Mouse (Mus musculus) hindbrain, embryonic 12.5 days (tissue): ENCODE results near the gene Wfdc21. TPM values are rescaled to one million over a fixed set of nuclear protein-coding genes. Genes with fewer than 3 reads are reported as not detected.

Source experiments
- ATAC-seq: fragments of 200-750 bp; cut with Nextera tagmentation; 2 replicates; pipeline ENCODE4 v1.8.0; 2017; ENCODE audit warnings: moderate TSS enrichment; ENCODE audit not compliant: low FRiP score
- H3K27ac ChIP-seq: fragments of 300-500 bp; sonication (generic); 2 replicates; pipeline ENCODE4 v1.5.1; 2016; ENCODE audit warnings: mild to moderate bottlenecking
- H3K27me3 ChIP-seq: fragments of 300-500 bp; sonication (generic); 2 replicates; pipeline ENCODE4 v1.6.1; 2016; ENCODE audit warnings: mild to moderate bottlenecking
- H3K36me3 ChIP-seq: fragments of 300-500 bp; sonication (generic); 2 replicates; pipeline ENCODE4 v1.6.1; 2016; ENCODE audit warnings: mild to moderate bottlenecking
- H3K4me1 ChIP-seq: fragments of 300-500 bp; sonication (generic); 2 replicates; pipeline ENCODE4 v1.6.1; 2016
- H3K4me2 ChIP-seq: fragments of 300-500 bp; sonication (generic); replicated peaks from 2 replicates; pipeline ENCODE4 v1.6.1; 2016; ENCODE audit warnings: mild to moderate bottlenecking
- H3K4me3 ChIP-seq: fragments of 300-500 bp; sonication (generic); 2 replicates; pipeline ENCODE4 v1.5.1; 2016; ENCODE audit warnings: mild to moderate bottlenecking
- H3K9ac ChIP-seq: fragments of 300-500 bp; sonication (generic); 2 replicates; pipeline ENCODE4 v1.6.1; 2016; ENCODE audit warnings: mild to moderate bottlenecking, moderate library complexity
- H3K9me3 ChIP-seq: fragments of 300-500 bp; sonication (generic); replicated peaks from 2 replicates; pipeline ENCODE4 v1.6.1; 2016; ENCODE audit warnings: mild to moderate bottlenecking
- WGBS: fragments of 180-500 bp; shearing (Covaris S2); methylation state at CpG from one replicate; pipeline ENCODE4 v1.1.7; 2016; 5-methylcytosine and 5-hydroxymethylcytosine counted together
- polyA plus RNA-seq: library from polyadenylated mRNA; unstranded; fragments of >200 nt; fragmentation: Nextera tagmentation; extraction: Ambion mirVana; gene quantifications from 2 replicates; pipeline ENCODE4 v1.2.1, GENCODE M21; 2016

Gene Wfdc21
- polyA plus RNA-seq, 1 experiment from 2014 or later = not detected

DNA sequence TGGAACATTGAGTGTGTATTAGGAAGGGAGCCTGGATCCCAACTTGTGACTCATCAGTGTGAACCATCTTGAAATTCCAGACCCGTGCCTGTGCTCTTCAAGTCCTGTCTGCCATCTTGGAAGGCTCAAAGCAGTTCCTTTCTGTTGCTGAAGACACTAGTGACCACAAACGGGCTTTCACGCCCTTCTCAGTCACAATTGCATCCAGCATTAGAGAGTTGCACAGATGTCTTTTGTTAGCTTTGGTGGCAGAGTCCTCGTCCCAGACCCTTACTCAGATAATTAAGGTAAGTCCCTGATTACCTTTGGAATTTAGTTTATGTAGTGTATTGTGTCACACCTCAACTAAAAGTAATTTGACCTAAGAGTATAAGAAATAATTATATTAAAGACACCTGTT is 22.2 kb downstream of the Wfdc21 start:
- H3K9me3 ChIP-seq = no peaks in the 10 kb centered on the region
- H3K27ac ChIP-seq = no peak overlapping the region
- WGBS = 91% methylated on average over 4 of the region's 4 CpGs
- H3K9ac ChIP-seq = no peak overlapping the region
- no peaks in the 10 kb centered on the region for H3K27me3 ChIP-seq
- no peak overlapping the region for H3K4me3 ChIP-seq
- H3K4me1 ChIP-seq = no peaks in the 10 kb centered on the region
- H3K4me2 ChIP-seq = no peak overlapping the region
- H3K36me3 ChIP-seq = peaks cover 94% of the 10 kb centered on the region
- ATAC-seq = no peak

DNA sequence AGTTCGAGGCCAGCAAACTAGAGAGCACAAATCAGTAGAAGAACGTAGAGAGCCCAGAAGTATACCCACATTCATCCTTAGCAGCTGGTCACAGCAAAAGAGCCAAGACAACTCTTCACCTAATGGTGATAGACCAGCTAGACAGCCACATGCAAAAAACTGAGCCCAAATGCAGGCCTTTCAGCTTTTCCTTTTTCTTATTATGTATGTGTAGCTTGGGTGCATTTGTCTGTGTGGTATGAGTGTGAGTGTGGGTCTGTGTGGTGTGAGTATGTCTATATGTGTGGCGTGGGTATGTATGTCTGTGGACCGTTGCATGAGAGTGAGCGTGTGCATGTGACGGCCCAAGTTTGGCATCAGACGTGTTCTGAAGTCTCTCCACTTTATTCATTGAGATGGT is 24.3 kb downstream of the Wfdc21 start:
- peaks cover 94% of the 10 kb centered on the region for H3K36me3 ChIP-seq

GRCm38 (mm10) chr11:83772341-83772740 is 25.6 kb downstream of the Wfdc21 start:
- Histone ChIP-seq H3K27ac (no peak overlapping the region), H3K36me3 (peaks cover 95% of the 10 kb centered on the region), H3K9me3 (no peaks in the 10 kb centered on the region), H3K9ac (no peak overlapping the region), H3K4me2 (no peak overlapping the region), H3K27me3 (no peaks in the 10 kb centered on the region), H3K4me3 (no peak overlapping the region), H3K4me1 (no peaks in the 10 kb centered on the region)
- WGBS = 92% methylated on average over 6 of the region's 6 CpGs
- ATAC-seq = no peak

More for the DNA sequence above, 24.3 kb downstream of the Wfdc21 start:
- H3K9me3 ChIP-seq = no peaks in the 10 kb centered on the region
- H3K4me3 ChIP-seq = no peak overlapping the region
- H3K27me3 ChIP-seq = no peaks in the 10 kb centered on the region
- H3K27ac ChIP-seq = no peak overlapping the region
- no peaks in the 10 kb centered on the region for H3K4me1 ChIP-seq
- no peak overlapping the region for H3K9ac ChIP-seq
- ATAC-seq = no peak
- 91% methylated on average over 7 of the region's 7 CpGs for WGBS
- H3K4me2 ChIP-seq = no peak overlapping the region

DNA sequence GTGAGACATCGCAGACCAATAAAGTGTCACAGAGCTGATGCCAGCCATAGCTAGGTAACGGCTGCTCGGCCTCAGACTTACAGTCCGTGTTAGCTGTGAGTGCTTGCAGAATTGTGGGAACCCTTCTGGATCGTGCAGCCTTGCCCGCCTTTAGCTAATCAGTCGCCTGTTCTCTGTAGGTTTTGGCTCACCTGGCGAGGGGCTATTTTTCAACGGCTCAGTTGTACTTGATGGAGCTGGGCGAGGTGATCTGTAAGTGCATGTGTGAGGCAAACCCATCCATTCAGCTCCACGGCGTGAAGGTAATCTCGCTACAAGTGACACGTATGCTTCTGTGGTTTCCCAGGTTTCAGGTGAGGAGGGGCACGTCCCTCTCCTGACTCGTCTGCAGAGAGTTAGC is 27.0 kb downstream of the Wfdc21 start:
- Histone ChIP-seq H3K4me2 (no peak overlapping the region), H3K4me1 (no peaks in the 10 kb centered on the region), H3K9me3 (no peaks in the 10 kb centered on the region), H3K27me3 (no peaks in the 10 kb centered on the region), H3K36me3 (peaks cover 89% of the 10 kb centered on the region), H3K9ac (no peak overlapping the region), H3K27ac (no peak overlapping the region), H3K4me3 (no peak overlapping the region)
- ATAC-seq = no peak
- 96% methylated on average over 16 of the region's 16 CpGs for WGBS

DNA sequence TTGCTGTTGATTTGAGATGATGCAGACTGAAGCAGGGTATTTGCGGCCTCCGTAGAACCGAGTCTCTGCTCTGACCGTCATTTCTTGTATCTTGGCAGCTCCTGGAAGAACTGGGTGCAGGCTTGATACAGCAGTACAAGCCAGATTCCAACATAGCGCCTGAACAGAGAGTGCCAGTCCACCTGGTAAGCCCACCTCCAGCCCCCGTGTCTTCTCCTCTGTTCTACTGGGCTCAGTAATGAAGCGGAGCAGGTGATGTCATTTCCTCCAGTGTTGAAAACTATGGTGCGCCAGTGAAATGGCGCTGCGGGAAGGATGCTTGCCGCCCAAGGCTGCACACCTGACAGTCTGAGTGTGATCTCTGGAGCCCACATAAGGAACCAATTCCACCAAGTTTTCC is 27.6 kb downstream of the Wfdc21 start:
- no peak overlapping the region for H3K4me2 ChIP-seq
- WGBS = 96% methylated on average over 11 of the region's 11 CpGs
- H3K9ac ChIP-seq = no peak overlapping the region
- no peaks in the 10 kb centered on the region for H3K4me1 ChIP-seq
- ATAC-seq = no peak
- H3K36me3 ChIP-seq = peaks cover 92% of the 10 kb centered on the region
- no peaks in the 10 kb centered on the region for H3K9me3 ChIP-seq
- no peaks in the 10 kb centered on the region for H3K27me3 ChIP-seq
- H3K27ac ChIP-seq = no peak overlapping the region
- no peak overlapping the region for H3K4me3 ChIP-seq

- Histone ChIP-seq H3K4me2 (no peak overlapping the region), H3K4me1 (no peaks in the 10 kb centered on the region), H3K36me3 (peaks cover 93% of the 10 kb centered on the region), H3K4me3 (no peak overlapping the region), H3K27me3 (no peaks in the 10 kb centered on the region), H3K9me3 (no peaks in the 10 kb centered on the region), H3K27ac (no peak overlapping the region), H3K9ac (no peak overlapping the region)
- no peak for ATAC-seq
- 96% methylated on average over 8 of the region's 8 CpGs for WGBS
Measured at GRCm38 (mm10) chr11:83776798-83777197, 30.1 kb downstream of the Wfdc21 start.

DNA sequence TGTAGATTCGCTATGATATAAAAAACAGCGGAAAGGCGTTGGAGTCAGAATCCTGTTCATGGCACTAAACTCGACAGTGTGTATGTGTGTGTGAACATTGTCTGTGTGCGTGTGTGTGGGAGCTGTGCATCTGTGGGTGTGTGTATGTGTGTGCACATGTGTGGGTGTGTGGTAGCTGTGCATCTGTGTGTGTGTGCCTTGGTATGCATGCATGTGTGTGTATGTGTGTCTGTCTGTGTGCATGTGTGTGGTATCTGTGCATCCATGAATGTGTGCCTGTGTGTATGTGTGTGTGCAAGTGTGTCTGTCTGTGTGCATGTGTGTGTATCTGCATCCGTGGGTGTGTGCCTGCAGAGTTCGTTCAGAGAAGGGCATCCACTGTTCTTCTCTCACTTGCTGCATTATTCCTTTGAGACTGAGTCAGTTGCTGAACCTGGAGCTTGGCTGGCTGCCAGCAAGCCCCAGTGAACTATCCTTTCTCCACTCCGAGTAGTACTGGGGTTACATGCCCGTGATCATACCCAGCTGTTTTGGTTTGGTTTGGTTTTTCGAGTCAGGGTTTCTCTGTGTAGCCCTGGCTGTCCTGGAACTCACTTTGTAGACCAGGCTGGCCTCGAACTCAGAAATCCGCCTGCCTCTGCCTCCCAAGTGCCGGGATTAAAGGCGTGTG is 37.3 kb downstream of the Wfdc21 start:
- Histone ChIP-seq H3K9ac (no peak overlapping the region), H3K4me2 (no peak overlapping the region), H3K27ac (no peak overlapping the region), H3K9me3 (no peaks in the 10 kb centered on the region), H3K36me3 (peaks cover 45% of the 10 kb centered on the region), H3K4me1 (no peaks in the 10 kb centered on the region), H3K27me3 (no peaks in the 10 kb centered on the region), H3K4me3 (no peak overlapping the region)
- 82% methylated on average over 14 of the region's 14 CpGs for WGBS
- ATAC-seq = no peak

GRCm38 (mm10) chr11:83784661-83785060 is 37.9 kb downstream of the Wfdc21 start:
- H3K27ac ChIP-seq = no peak overlapping the region
- H3K36me3 ChIP-seq = peaks cover 40% of the 10 kb centered on the region
- no peaks in the 10 kb centered on the region for H3K4me1 ChIP-seq
- H3K9ac ChIP-seq = no peak overlapping the region
- 79% methylated on average over 2 of the region's 2 CpGs for WGBS
- no peak overlapping the region for H3K4me2 ChIP-seq
- no peak for ATAC-seq
- H3K27me3 ChIP-seq = no peaks in the 10 kb centered on the region
- H3K9me3 ChIP-seq = no peaks in the 10 kb centered on the region
- H3K4me3 ChIP-seq = no peak overlapping the region

DNA sequence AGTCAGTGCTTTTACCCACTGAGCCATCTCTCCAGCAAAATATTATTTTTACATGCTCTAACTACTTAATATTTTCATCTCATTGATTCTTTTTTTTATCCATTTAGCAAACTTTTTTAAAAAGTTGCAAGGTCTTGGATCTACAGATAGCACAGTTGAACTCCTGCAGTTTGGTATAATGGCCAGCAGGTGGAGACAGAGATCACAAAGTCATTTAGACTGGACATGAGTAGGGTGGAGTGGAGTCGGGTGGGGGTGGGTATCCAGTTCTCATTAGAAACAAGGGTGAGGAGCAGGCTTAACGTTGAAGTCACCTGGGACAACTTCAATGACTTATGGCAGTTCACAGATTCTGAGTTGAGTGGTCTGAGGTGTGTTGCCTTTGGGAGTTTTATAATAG is 38.6 kb downstream of the Wfdc21 start:
- Histone ChIP-seq H3K27ac (no peak overlapping the region), H3K4me3 (no peak overlapping the region), H3K27me3 (no peaks in the 10 kb centered on the region), H3K9me3 (no peaks in the 10 kb centered on the region), H3K4me1 (no peaks in the 10 kb centered on the region), H3K36me3 (peaks cover 32% of the 10 kb centered on the region), H3K9ac (no peak overlapping the region), H3K4me2 (no peak overlapping the region)
- WGBS = 18% methylated on average over 2 of the region's 2 CpGs
- no peak for ATAC-seq

- Histone ChIP-seq H3K9ac (no peak overlapping the region), H3K4me3 (no peak overlapping the region), H3K36me3 (peaks cover 18% of the 10 kb centered on the region), H3K4me2 (no peak overlapping the region), H3K9me3 (no peaks in the 10 kb centered on the region), H3K4me1 (no peaks in the 10 kb centered on the region), H3K27ac (no peak overlapping the region), H3K27me3 (no peaks in the 10 kb centered on the region)
- WGBS = 74% methylated on average over 4 of the region's 4 CpGs
- ATAC-seq = no peak
Measured at GRCm38 (mm10) chr11:83786835-83787234, 40.1 kb downstream of the Wfdc21 start.

GRCm38 (mm10) chr11:83787401-83788021 is 40.8 kb downstream of the Wfdc21 start:
- 82% methylated on average over 15 of the region's 15 CpGs for WGBS
- no peaks in the 10 kb centered on the region for H3K4me1 ChIP-seq
- H3K4me3 ChIP-seq = no peak overlapping the region
- H3K27ac ChIP-seq = no peak overlapping the region
- no peaks in the 10 kb centered on the region for H3K27me3 ChIP-seq
- H3K9ac ChIP-seq = no peak overlapping the region
- H3K9me3 ChIP-seq = no peaks in the 10 kb centered on the region
- ATAC-seq = no peak
- peaks cover 14% of the 10 kb centered on the region for H3K36me3 ChIP-seq
- no peak overlapping the region for H3K4me2 ChIP-seq

DNA sequence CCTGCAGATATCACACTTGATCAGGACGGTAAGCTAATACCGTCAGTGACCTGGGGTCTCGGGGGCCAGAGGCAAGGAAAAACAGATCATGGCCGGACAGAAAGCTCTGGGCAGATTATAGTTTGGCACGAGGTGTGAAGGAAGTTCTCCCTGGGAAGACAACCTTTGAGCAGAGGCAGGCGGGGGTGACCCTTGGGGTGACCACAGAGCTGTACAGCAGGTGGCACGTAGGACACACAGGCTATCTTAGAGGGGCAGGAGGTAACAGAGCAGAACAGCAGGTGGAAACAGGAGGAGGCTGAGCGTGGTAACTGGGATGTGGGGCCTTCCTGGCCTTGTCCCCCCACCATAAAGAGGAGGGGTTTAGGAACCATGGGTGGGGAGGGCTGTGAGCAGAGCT is 41.6 kb downstream of the Wfdc21 start:
- Histone ChIP-seq H3K27ac (no peak overlapping the region), H3K9ac (no peak overlapping the region), H3K4me3 (no peak overlapping the region), H3K4me1 (no peaks in the 10 kb centered on the region), H3K4me2 (no peak overlapping the region), H3K36me3 (peaks cover 7% of the 10 kb centered on the region), H3K27me3 (no peaks in the 10 kb centered on the region), H3K9me3 (no peaks in the 10 kb centered on the region)
- ATAC-seq = no peak
- WGBS = 71% methylated on average over 8 of the region's 8 CpGs

GRCm38 (mm10) chr11:83789259-83789658 is 42.5 kb downstream of the Wfdc21 start:
- H3K36me3 ChIP-seq = no peaks in the 10 kb centered on the region
- H3K4me2 ChIP-seq = no peak overlapping the region
- H3K9ac ChIP-seq = no peak overlapping the region
- no peak for ATAC-seq
- 76% methylated on average over 13 of the region's 13 CpGs for WGBS
- H3K9me3 ChIP-seq = no peaks in the 10 kb centered on the region
- no peak overlapping the region for H3K4me3 ChIP-seq
- H3K4me1 ChIP-seq = no peaks in the 10 kb centered on the region
- H3K27me3 ChIP-seq = no peaks in the 10 kb centered on the region
- no peak overlapping the region for H3K27ac ChIP-seq
